Mouse (Mus musculus): ENCODE data around the gene Tec.

DNA sequence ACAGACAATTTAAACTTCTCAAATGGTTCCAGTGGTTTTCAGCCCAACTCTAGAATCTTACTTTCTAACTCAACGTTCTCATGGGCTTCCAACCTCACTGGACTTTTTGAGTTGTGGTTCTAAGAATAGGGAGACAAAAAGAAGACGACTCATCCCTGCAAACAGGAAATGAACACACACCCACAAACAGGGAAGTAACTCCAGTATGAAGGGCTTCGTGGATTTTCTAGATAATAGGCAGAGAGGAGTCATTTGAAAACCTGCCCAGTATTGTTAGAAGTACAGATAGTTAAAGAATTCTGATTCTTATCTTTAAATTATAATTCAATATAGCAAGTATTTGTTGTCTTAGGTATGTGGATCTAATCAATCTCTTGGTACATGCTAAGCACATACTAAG lies 47.6 kb downstream of the Tec start:
- no peak for TF ChIP-seq CTCF (IDR thresholded peaks at IDR 0.05; ENCODE audit: low read depth, low read length)
- no peak for TF ChIP-seq POLR2A (IDR thresholded peaks at IDR 0.05; ENCODE audit: insufficient read depth, low read length)
- no peak for TF ChIP-seq EP300 (IDR thresholded peaks at IDR 0.05; ENCODE audit: insufficient read depth, low read depth, low read length)

All from ES-Bruce4 (cell line).